Mouse (Mus musculus) T-helper 1 cell (primary cell): ENCODE measurements around the gene Kmt5c.

Experiments
- in situ Hi-C: fragments of 300-600 bp; cut with MboI, MseI; formaldehyde crosslinking; loops from one replicate; pipeline ENCODE4 v1.15.1; 2025; ENCODE audit warnings: high pct_unique_total_duplicates

The Kmt5c gene

GRCm38 (mm10) chr7:4788499-4789435, 48.9 kb downstream of the Kmt5c start:
- in situ Hi-C loops, result loop anchor here (5.0 kb wide), 2 partner anchors 46 to 96 kb away; partner anchors contain the start of genes Brsk1 and Kmt5c

GRCm38 (mm10) chr7:4789436-4789935, 49.6 kb downstream of the Kmt5c start, which contains the start of gene Tmem238:
Gene Tmem238 (minus strand): TSS chr7:4789656.
- in situ Hi-C loops, result loop anchor here (5.0 kb wide), 2 partner anchors 47 to 97 kb away; partner anchors contain the start of genes Brsk1 and Kmt5c

- in situ Hi-C loops, result loop anchor here (10.0 kb wide), 1 partner anchor 118 kb away; no protein-coding TSS in a partner anchor
Measured at GRCm38 (mm10) chr7:4792278-4793212, 52.6 kb downstream of the Kmt5c start, which contains the start of gene Rpl28. Gene Rpl28 (plus strand): TSS chr7:4792874.

GRCm38 (mm10) chr7:4793248-4793647, 53.3 kb downstream of the Kmt5c start:
- in situ Hi-C loops, result loop anchor here (10.0 kb wide), 1 partner anchor 118 kb away; no protein-coding TSS in a partner anchor

GRCm38 (mm10) chr7:4793674-4794073, 53.8 kb downstream of the Kmt5c start:
- in situ Hi-C loops, result loop anchor here (10.0 kb wide), 1 partner anchor 119 kb away; no protein-coding TSS in a partner anchor

- in situ Hi-C loops, result loop anchor here (10.0 kb wide), 1 partner anchor 120 kb away; no protein-coding TSS in a partner anchor
Measured at GRCm38 (mm10) chr7:4794631-4795168, 54.8 kb downstream of the Kmt5c start.

- in situ Hi-C loops, result loop anchor here (10.0 kb wide), 1 partner anchor 121 kb away; no protein-coding TSS in a partner anchor
Measured at GRCm38 (mm10) chr7:4795767-4796433, 56.0 kb downstream of the Kmt5c start.
